Mouse (Mus musculus): ENCODE data around the gene Copz2.

DNA sequence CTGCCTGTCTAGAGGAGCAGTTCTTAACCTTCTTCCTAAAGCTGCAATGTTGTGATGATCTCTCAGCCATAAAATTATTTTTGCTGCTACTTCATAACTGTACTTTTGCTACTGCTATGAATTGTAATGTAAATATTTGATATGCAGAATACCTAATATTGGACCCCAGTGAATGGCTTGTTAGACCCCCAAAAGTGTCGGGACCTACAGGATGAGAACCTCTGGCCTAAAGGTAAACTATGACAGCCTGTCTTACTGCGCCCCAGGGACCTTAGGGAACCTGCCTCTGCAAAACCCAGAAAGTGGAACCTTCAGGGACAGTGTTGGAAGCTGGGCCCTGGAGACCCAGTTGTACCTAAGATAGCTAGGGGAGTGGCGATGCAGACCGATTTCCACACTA lies 25.6 kb downstream of the Copz2 start:
- TF ChIP-seq CTCF (IDR thresholded peaks at IDR 0.05; ENCODE audit: low read depth, low read length), result no peak
- TF ChIP-seq POLR2A (IDR thresholded peaks at IDR 0.05; ENCODE audit: extremely low read depth, insufficient read depth, low read length), result no peak
